Mouse (Mus musculus) c-Kit-positive CD71-positive TER-119-positive erythroid progenitor cells, embryonic 14.5 days (primary cell): Measurements from ENCODE around the gene Itm2c.

Source experiments
- DNase-seq: peaks from one replicate; pipeline ENCODE4 v3.0.0-alpha.2; 2013; ENCODE audit warnings: low spot score

The Itm2c gene

DNA sequence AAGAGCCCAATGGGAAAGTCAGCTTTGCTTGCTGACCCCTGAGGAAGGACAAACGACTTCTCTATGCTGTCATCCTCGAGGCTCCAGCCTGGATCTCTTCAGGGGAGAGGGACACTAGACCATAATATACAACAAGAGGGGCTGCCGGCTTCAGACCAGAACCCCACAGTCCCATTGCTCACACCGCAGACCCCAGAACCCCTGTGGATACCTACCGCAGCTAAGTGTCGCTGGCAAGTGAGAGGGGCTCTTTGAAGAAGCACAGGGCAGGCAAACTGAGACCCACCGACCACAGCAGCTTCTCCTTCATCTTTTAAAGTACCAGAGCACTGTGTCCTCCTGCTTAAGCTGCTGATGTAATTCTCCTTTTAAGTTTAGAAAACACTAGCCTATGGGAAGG is 40.5 kb downstream of the Itm2c start:
- DNase-seq = no peak

DNA sequence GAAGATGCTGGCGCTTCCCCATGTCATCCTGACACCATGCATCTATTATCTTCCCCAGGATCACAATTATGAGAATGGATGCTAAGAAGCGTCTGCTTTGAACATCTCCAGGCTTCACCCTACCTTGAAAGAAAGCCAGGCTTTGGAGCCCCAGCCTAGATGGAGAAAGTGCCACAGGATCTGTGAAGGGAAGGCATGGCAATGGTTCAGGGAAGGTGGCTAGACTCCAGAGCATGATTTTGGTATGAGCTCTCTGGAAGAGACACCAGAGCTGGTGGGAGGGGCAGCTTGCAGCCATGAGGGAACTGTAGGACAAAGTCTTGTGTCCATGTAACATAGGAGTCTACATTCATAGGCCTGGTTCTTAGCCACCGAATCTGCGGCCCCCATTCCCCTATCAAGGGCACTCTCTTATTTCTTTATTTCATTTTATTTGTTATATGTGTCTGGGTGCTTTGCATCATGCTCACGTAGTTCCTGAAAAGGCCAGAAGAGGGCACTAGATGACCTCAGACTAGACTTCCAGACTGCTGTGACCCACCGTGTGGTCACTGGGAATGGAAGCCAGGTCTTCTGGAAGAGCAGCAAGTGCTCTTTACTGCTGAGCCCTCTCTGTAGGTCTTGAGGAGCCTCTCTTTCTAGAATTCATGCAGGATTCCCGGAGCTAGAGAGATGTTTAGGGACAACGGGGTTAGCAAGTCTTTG is 41.2 kb downstream of the Itm2c start:
- peak; percentile 33 for DNase-seq

DNA sequence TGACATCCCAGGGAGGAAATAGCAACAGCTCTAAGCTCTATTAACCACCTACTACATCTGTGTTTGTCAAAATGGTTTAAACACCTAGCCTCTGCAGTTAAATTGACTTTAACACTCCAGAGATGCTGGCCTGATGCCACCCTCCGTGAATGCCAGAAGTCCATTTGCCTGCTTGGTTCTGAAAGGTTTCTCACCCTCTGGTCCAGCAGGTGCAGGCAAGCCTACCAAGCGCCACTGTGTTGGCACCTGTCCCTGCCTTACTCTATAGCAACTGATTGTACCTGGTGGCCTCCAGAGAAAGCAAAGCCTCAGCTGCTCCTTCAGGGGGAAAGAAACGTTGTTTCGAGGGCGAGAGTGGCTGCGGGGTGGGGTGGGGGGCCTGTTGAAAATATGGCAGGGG is 42.2 kb downstream of the Itm2c start:
- no peak for DNase-seq

DNA sequence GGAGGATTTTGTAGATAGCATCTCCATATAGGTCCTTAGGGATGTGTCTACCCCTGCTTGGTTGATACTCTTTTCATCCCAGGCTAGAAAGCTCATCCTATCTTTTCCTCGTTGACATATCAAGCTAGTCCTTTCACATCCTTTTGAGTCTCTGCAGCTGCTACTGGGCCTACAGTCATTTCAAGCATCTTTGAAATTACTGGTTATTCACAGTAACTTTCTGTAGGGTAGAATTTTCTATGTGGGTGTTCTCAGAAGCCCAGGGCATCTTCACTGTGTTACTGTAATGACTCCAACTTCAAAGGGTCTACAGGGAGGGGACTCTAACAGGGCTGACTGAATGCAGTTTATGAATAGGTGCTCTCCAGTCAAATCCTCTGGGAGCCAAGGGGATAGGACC is 43.2 kb downstream of the Itm2c start:
- no peak for DNase-seq

DNA sequence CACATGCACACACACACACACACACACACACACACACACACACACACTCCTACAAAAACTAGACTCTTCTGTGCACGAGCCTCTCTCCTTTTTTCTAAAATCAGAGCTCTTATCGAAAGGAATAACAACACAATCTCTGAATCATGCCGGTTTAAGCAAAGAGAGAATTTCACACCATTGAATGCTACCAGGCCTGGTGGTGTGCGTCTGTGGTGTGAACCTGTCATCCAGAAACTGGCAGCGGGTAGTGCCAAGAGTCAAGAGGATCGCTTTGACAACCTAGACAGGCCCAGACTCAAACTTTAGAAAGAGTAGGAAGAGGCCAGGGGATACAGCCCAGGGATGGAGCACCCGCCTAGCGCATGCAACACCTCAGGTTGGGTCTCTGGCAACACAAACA is 48.2 kb downstream of the Itm2c start:
- DNase-seq = no peak

DNA sequence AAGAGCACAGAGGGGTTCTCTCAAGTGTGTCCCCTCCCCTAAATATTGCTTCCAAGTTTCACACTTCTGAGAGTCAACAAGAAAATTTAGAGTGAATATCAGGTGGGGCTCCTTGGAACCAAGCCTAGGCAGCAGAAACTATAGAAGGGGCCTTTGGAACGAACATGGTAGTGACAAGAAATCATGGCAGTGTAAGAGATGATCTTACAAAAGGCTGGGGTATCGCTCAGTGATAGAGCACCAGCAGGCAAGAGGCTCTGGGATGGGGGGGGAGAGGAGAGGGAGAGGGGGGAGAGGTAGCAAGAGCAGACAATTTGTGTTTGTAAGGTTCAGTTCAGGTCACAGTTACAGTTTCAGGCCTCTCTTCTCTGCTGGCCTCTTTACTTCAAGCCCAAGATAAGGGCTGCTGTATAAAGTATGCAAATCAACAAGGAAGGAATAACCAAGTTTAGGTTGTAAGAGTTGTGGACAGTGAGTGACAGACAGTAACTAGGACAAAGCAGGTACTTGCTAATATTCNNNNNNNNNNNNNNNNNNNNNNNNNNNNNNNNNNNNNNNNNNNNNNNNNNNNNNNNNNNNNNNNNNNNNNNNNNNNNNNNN is 55.1 kb downstream of the Itm2c start:
- no peak for DNase-seq

DNA sequence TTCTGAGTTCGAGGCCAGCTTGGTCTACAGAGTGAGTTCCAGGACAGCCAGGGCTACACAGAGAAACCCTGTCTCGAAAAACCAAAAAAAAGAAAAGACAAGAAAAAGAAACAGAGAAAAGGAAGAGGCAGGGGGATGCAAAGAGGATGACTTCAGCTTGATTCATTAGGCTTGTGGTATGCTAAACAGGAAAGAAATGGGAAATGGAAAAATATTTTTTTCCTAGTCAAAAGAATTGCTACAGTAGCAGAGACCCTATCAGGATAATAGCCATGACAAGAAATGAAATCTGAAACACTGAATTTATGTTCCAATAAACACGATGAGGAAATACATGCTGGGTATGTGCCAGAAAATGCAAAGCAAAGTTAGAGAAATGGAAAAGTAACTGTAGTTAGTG is 61.1 kb downstream of the Itm2c start:
- DNase-seq = no peak

- DNase-seq = no peak
These were observed 63.2 kb downstream of the Itm2c start for GRCm38 (mm10) chr1:85957290-85957689.

GRCm38 (mm10) chr1:85957942-85958619 is 64.0 kb downstream of the Itm2c start:
- no peak for DNase-seq
